Mouse (Mus musculus) forebrain, embryonic 16.5 days (tissue): ENCODE measurements around the gene Stim1. TPM values are rescaled to one million over a fixed set of nuclear protein-coding genes. Genes with fewer than 3 reads are reported as not detected.

Experiments
- ATAC-seq: fragments of 200-750 bp; cut with Nextera tagmentation; 2 replicates; pipeline ENCODE4 v1.8.0; 2017; ENCODE audit warnings: mild to moderate bottlenecking, moderate library complexity
- H3K27ac ChIP-seq: fragments of 300-500 bp; sonication (generic); 2 replicates; pipeline ENCODE4 v1.5.1; 2014; ENCODE audit warnings: low read length, control low read depth
- H3K27me3 ChIP-seq: fragments of 300-500 bp; sonication (generic); replicated peaks from 2 replicates; pipeline ENCODE4 v1.6.1; 2014; ENCODE audit warnings: low read length; ENCODE audit not compliant: control insufficient read depth, insufficient read depth
- H3K36me3 ChIP-seq: fragments of 300-500 bp; sonication (generic); 2 replicates; pipeline ENCODE4 v1.6.1; 2014; ENCODE audit not compliant: control insufficient read depth, insufficient read depth
- H3K4me1 ChIP-seq: fragments of 300-500 bp; sonication (generic); replicated peaks from 2 replicates; pipeline ENCODE4 v1.6.1; 2014; ENCODE audit warnings: low read length; ENCODE audit not compliant: control insufficient read depth, insufficient read depth
- H3K4me2 ChIP-seq: fragments of 300-500 bp; sonication (generic); 2 replicates; pipeline ENCODE4 v1.6.1; 2014; ENCODE audit warnings: mild to moderate bottlenecking, low read length, control low read depth
- H3K4me3 ChIP-seq: fragments of 300-500 bp; sonication (generic); replicated peaks from 2 replicates; pipeline ENCODE4 v1.5.1; 2014; ENCODE audit warnings: mild to moderate bottlenecking, low read length, control low read depth
- H3K9ac ChIP-seq: fragments of 300-500 bp; sonication (generic); replicated peaks from 2 replicates; pipeline ENCODE4 v1.6.1; 2014; ENCODE audit warnings: low read depth, low read length, control low read depth
- H3K9me3 ChIP-seq: fragments of 300-500 bp; sonication (generic); 2 replicates; pipeline ENCODE4 v1.6.1; 2016; ENCODE audit warnings: low read length; ENCODE audit not compliant: control insufficient read depth
- WGBS: fragments of 180-500 bp; shearing (Covaris S2); extraction: QIAGEN DNeasy Blood & Tissue Kit; methylation state at CpG from one replicate; pipeline ENCODE4 v1.1.7; 2014; 5-methylcytosine and 5-hydroxymethylcytosine counted together
- polyA plus RNA-seq: library from polyadenylated mRNA; unstranded; fragments of >200 nt; fragmentation: Nextera tagmentation; extraction: Ambion mirVana; gene quantifications from 2 replicates; pipeline ENCODE4 v1.2.1, GENCODE M21; 2015

The Stim1 gene
- polyA plus RNA-seq, 1 experiment from 2014 or later, result 12.1 TPM

DNA sequence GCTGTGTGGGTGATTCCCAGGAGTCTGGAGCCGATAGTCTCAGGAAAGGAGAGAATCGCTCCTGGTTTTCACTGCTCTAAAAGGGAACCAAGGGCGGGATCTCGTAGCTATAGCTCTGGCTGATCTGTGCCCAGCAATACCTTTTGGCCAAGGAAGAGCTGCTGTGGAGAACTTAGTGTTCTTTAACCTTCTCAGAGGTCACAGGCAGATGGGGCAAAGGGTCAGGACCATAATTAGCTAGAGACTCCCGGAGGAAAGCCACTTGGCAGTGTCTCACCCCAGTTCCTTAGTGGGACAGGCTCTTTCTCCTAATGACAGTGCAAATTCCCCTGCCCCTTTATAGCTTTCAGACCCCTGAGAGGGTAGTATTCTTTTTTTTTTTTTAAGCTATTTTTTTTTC lies 43.2 kb downstream of the Stim1 start:
- WGBS, result 87% methylated on average over 5 of the region's 5 CpGs

DNA sequence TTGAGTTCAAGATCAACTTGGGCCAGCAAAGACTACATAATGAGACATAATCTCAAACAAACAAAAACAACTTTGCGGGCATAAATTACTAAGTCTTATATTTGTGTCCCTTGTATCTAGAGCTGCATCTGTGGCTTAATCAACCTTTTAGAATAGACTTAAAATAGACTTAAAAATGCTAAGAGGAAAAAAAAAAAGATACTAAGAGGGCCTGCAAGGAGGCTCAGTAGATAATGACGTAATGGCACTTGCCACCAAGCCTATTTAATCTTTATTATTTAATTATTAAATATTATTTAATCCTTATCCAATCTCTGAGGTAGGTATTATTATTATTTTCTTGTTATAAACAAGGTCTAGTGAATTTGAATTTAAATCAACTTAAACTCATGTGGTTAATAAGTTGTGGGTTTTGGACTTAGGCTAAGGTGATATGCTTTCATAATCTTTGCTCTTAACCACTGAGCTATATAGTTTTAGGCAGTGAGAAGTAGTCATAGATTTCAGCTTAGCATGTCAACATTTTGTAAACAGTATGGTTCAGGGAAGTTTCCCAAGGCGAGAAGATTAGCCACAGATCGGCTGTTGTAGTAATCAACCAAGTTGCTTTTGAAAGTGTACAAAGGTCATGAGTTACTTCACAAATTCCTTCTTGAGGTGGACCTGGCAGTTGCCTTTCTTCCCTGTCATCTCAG lies 45.4 kb downstream of the Stim1 start:
- Histone ChIP-seq H3K9ac (no peak overlapping the region), H3K27ac (no peak overlapping the region), H3K4me3 (no peak overlapping the region), H3K4me1 (no peaks in the 10 kb centered on the region), H3K36me3 (no peaks in the 10 kb centered on the region), H3K27me3 (no peaks in the 10 kb centered on the region), H3K9me3 (no peaks in the 10 kb centered on the region), H3K4me2 (no peak overlapping the region)
- ATAC-seq, result no peak
- WGBS, result 93% methylated on average over 4 of the region's 4 CpGs

More for the DNA sequence above, 43.2 kb downstream of the Stim1 start:
- Histone ChIP-seq H3K9me3 (no peaks in the 10 kb centered on the region), H3K36me3 (no peaks in the 10 kb centered on the region), H3K27ac (no peak overlapping the region), H3K9ac (no peak overlapping the region), H3K27me3 (no peaks in the 10 kb centered on the region), H3K4me3 (no peak overlapping the region), H3K4me2 (no peak overlapping the region), H3K4me1 (no peaks in the 10 kb centered on the region)
- no peak for ATAC-seq

DNA sequence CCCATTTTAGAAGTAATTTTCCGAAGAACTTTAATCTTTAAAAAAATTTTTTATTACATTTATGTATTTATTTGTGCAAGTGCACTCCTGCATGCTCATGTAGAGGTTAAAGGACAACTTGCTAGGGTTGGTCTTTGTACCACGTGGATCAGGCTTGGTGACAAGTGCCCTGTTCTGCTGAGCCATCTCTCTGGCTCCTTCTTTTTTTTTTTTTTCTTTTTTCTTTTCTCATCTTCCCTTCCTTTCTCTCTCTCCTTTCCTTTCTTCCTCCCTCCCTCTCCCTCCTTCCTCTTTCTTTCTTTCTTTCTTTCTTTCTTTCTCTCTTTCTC lies 45.9 kb downstream of the Stim1 start:
- Histone ChIP-seq H3K4me1 (no peaks in the 10 kb centered on the region), H3K9ac (no peak overlapping the region), H3K4me2 (no peak overlapping the region), H3K4me3 (no peak overlapping the region), H3K9me3 (no peaks in the 10 kb centered on the region), H3K36me3 (no peaks in the 10 kb centered on the region), H3K27me3 (no peaks in the 10 kb centered on the region), H3K27ac (no peak overlapping the region)
- ATAC-seq, result no peak
- WGBS, result 82% methylated on average over 2 of the region's 2 CpGs

DNA sequence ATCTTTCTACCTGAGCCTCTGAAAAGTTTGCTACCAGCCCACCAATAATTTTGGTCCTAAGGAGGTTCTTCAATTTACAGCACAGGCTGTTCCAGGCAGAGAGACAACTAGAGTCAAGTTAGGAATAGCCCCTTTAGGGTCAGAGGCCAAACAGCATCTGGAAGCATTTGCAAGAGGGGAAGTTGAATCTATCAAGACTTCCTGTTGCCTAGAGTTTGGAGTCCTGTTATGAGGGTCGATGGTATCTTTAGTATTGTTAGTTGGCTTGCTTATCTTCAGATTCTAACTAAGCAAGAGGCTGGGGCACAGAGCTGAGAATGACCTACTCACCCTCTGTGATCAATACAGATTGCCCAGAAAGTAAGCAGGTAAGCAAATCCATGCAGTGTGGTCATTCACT lies 46.5 kb downstream of the Stim1 start:
- Histone ChIP-seq H3K4me3 (no peak overlapping the region), H3K27ac (no peak overlapping the region), H3K4me2 (no peak overlapping the region), H3K27me3 (no peaks in the 10 kb centered on the region), H3K36me3 (no peaks in the 10 kb centered on the region), H3K4me1 (no peaks in the 10 kb centered on the region), H3K9ac (no peak overlapping the region), H3K9me3 (no peaks in the 10 kb centered on the region)
- no peak for ATAC-seq
- 89% methylated on average over 1 of the region's 1 CpGs for WGBS

DNA sequence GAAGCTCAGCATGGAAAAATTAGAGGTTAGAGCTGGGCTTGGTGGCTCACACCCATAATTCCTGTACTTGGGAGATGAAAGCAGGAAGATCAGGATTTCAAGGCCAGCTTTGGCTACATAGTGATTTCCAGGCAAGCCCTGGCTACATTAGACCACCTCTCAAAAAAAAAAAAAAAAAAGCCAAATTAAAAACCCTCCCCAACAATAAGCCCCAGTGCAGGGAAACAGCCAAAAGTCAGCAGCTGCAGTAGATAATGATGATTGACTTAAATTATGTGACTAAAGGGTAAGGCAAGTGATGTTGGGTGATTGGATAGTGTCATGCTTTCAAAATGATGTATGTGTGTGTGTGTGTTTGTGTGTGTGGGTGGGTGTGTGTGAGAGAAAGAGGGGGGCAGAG lies 47.3 kb downstream of the Stim1 start:
- no peak for ATAC-seq
- H3K9ac ChIP-seq, result no peak overlapping the region
- H3K4me3 ChIP-seq, result no peak overlapping the region
- no peak overlapping the region for H3K27ac ChIP-seq
- no peaks in the 10 kb centered on the region for H3K4me1 ChIP-seq
- H3K4me2 ChIP-seq, result no peak overlapping the region
- no peaks in the 10 kb centered on the region for H3K9me3 ChIP-seq
- no peaks in the 10 kb centered on the region for H3K27me3 ChIP-seq
- H3K36me3 ChIP-seq, result no peaks in the 10 kb centered on the region

DNA sequence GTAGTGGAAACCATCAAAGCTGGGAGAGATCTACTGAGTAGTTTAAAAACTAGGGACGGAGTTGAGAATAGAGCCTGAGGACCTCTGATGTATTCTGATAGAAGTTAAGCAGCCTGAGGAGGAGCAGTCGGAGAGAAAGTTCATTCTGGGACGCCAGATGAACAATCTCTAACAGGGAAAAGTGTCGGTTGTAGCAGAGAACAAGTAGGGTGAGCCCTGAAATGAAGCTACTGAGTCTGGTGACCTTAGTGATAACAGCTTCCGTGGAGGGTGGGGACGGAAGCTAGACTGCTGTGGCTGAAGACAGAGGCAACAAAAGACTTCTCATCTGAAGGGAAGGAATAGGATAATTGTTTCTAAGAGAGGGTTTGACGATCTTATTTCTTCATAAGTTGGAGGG lies 47.8 kb downstream of the Stim1 start:
- 67% methylated on average over 7 of the region's 7 CpGs for WGBS
- ATAC-seq, result no peak
- no peaks in the 10 kb centered on the region for H3K4me1 ChIP-seq
- H3K36me3 ChIP-seq, result no peaks in the 10 kb centered on the region
- no peak overlapping the region for H3K9ac ChIP-seq
- no peak overlapping the region for H3K27ac ChIP-seq
- H3K4me2 ChIP-seq, result no peak overlapping the region
- H3K9me3 ChIP-seq, result no peaks in the 10 kb centered on the region
- no peak overlapping the region for H3K4me3 ChIP-seq
- H3K27me3 ChIP-seq, result no peaks in the 10 kb centered on the region

DNA sequence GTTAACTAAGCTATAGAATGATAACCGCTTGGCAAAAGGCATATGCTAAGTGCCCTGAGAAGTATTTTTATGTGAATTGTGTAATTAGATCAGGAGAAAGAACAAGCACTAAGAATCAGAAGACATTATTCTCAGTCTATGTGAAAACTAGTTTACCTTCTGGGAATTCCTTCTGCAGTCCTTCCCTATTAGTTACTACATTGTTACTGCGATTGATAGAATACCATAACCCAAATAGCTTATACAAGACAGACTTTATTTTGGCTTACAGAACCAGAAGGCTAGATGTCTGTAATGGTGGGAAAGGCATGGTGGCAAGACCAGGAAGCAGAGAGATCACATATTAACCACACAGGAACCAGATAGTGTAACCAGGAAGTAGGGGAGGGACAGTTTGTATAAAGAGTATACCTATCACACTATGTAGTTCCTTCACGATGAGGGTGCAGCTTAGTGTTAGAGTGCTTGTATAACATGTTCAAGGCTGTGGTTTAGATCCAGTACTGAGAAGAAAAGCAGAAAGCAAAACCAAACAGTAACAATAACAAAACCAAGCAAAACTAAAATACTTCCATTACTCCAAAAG lies 50.1 kb downstream of the Stim1 start:
- Histone ChIP-seq H3K9me3 (no peaks in the 10 kb centered on the region), H3K9ac (no peak overlapping the region), H3K27ac (no peak overlapping the region), H3K27me3 (no peaks in the 10 kb centered on the region), H3K36me3 (no peaks in the 10 kb centered on the region), H3K4me1 (no peaks in the 10 kb centered on the region), H3K4me2 (no peak overlapping the region), H3K4me3 (no peak overlapping the region)
- WGBS, result 95% methylated on average over 3 of the region's 3 CpGs
- ATAC-seq, result no peak

DNA sequence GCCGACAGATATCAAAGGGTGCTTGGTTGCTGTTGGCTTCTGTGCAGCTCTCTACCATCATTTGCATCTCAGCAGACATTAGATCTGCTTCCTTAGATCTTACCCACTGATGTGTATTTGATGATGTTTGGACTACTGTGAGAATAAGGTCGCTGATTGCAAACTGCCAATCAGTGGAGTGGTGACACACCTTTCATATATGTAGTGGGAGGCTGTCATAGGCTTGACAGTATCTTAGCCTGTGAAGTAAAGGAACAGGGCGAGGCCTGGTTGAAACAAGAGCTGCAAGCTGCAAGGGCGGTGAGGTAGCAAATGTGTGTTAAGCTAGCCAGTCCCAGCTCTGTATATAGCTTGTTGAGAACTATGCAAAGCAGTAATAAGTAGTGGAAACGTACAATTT lies 54.5 kb downstream of the Stim1 start:
- H3K4me2 ChIP-seq, result no peak overlapping the region
- no peak overlapping the region for H3K9ac ChIP-seq
- no peak overlapping the region for H3K27ac ChIP-seq
- no peak overlapping the region for H3K4me3 ChIP-seq
- no peaks in the 10 kb centered on the region for H3K4me1 ChIP-seq
- no peaks in the 10 kb centered on the region for H3K36me3 ChIP-seq
- no peaks in the 10 kb centered on the region for H3K27me3 ChIP-seq
- 83% methylated on average over 5 of the region's 5 CpGs for WGBS
- no peak for ATAC-seq
- no peaks in the 10 kb centered on the region for H3K9me3 ChIP-seq

DNA sequence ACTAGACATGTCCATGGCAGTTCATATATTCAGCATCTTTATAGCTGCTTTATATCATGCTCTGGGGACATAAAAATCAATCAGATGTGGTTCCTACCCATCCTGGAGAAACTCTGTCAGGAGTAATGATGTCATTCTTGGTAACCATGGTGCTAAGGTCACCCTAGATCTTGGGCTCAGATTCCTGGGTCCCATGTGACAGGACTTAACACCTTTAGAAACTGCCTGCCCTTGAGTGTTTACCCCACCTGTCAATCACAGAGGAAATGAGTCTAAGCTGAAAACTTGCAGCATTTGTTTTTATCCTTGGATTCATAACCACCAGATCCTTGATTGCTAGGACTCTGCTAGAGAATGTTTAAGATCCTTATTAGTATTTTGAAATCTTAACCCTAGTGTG lies 58.7 kb downstream of the Stim1 start:
- no peak for ATAC-seq
- no peak overlapping the region for H3K4me2 ChIP-seq

DNA sequence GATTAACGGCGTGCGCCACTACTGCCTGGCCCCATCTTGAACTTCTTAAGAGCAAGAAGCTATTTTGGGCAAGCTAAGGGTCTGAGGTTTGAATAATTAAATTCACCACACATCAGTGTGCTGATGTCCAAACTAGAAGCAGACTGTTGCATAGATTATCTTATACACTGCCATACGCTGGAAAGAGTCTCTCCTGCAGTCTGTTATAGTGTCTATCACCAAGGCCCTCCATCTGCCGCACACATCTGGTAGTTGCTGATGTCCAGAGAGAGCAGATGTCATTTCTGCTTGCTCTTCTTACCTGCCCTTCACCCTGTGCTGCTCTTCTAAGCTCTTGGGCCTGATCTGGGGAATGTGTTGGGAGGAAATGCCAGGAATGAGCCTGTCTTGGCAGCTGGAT lies 62.7 kb downstream of the Stim1 start:
- no peaks in the 10 kb centered on the region for H3K36me3 ChIP-seq
- H3K9me3 ChIP-seq, result no peaks in the 10 kb centered on the region
- 89% methylated on average over 5 of the region's 5 CpGs for WGBS
- H3K4me3 ChIP-seq, result no peak overlapping the region
- H3K27ac ChIP-seq, result no peak overlapping the region
- H3K4me2 ChIP-seq, result no peak overlapping the region
- no peaks in the 10 kb centered on the region for H3K27me3 ChIP-seq
- H3K9ac ChIP-seq, result no peak overlapping the region
- H3K4me1 ChIP-seq, result no peaks in the 10 kb centered on the region
- no peak for ATAC-seq

More for the DNA sequence above, 58.7 kb downstream of the Stim1 start:
- Histone ChIP-seq H3K9me3 (no peaks in the 10 kb centered on the region), H3K9ac (no peak overlapping the region), H3K36me3 (no peaks in the 10 kb centered on the region), H3K4me1 (no peaks in the 10 kb centered on the region), H3K27ac (no peak overlapping the region), H3K4me3 (no peak overlapping the region), H3K27me3 (no peaks in the 10 kb centered on the region)
